Mouse (Mus musculus) forebrain, postnatal 0 days (tissue): ENCODE data around the gene Kncn. TPM values are rescaled to one million over a fixed set of nuclear protein-coding genes. Genes with fewer than 3 reads are reported as not detected.

Experiments
- ATAC-seq: fragments of 200-750 bp; cut with Nextera tagmentation; 2 replicates; pipeline ENCODE4 v1.8.0; 2017; ENCODE audit warnings: mild to moderate bottlenecking, moderate library complexity
- DNase-seq: peaks from one replicate; pipeline ENCODE4 v3.0.0-alpha.2; 2015
- H3K27ac ChIP-seq: fragments of 300-500 bp; sonication (generic); 2 replicates; pipeline ENCODE4 v1.5.1; 2014; ENCODE audit warnings: low read depth, mild to moderate bottlenecking, antibody characterized with exemption, low read length, moderate library complexity, mixed read lengths
- H3K27me3 ChIP-seq: fragments of 300-500 bp; sonication (generic); 2 replicates; pipeline ENCODE4 v1.6.1; 2014; ENCODE audit warnings: mild to moderate bottlenecking, low read length, mixed read lengths; ENCODE audit not compliant: insufficient read depth
- H3K36me3 ChIP-seq: fragments of 300-500 bp; sonication (generic); 2 replicates; pipeline ENCODE4 v1.6.1; 2014; ENCODE audit warnings: mild to moderate bottlenecking, moderate library complexity; ENCODE audit not compliant: insufficient read depth
- H3K4me1 ChIP-seq: fragments of 300-500 bp; sonication (generic); 2 replicates; pipeline ENCODE4 v1.6.1; 2014; ENCODE audit warnings: antibody characterized with exemption; ENCODE audit not compliant: insufficient read depth
- H3K4me2 ChIP-seq: fragments of 300-500 bp; sonication (generic); 2 replicates; pipeline ENCODE4 v1.6.1; 2014; ENCODE audit warnings: low read depth, mild to moderate bottlenecking, moderate library complexity
- H3K4me3 ChIP-seq: fragments of 300-500 bp; sonication (generic); 2 replicates; pipeline ENCODE4 v1.5.1; 2014; ENCODE audit warnings: low read depth, low read length, mixed read lengths
- H3K9ac ChIP-seq: fragments of 300-500 bp; sonication (generic); 2 replicates; pipeline ENCODE4 v1.6.1; 2014; ENCODE audit warnings: mild to moderate bottlenecking
- H3K9me3 ChIP-seq: fragments of 300-500 bp; sonication (generic); 2 replicates; pipeline ENCODE4 v1.6.1; 2016; ENCODE audit warnings: low read length
- CTCF ChIP-seq: sonication (generic); IDR thresholded peaks from 2 replicates; pipeline ENCODE4 v1.5.1; 2016; ENCODE audit warnings: antibody characterized with exemption, control low read depth, low read depth
- WGBS: fragments of 180-500 bp; shearing (Covaris S2); extraction: QIAGEN DNeasy Blood & Tissue Kit; methylation state at CpG from one replicate; pipeline ENCODE4 v1.1.7; 2014; 5-methylcytosine and 5-hydroxymethylcytosine counted together
- polyA plus RNA-seq: library from polyadenylated mRNA; unstranded; fragments of >200 nt; fragmentation: Nextera tagmentation; extraction: Ambion mirVana; gene quantifications from 2 replicates; pipeline ENCODE4 v1.2.1, GENCODE M21; 2015
- total RNA-seq: library from RNA; depleted of rRNA; stranded (reverse); fragments of >200 nt; gene quantifications from 2 replicates; pipeline ENCODE4 v1.2.3, GENCODE M21; 2014

The Kncn gene
- total and polyA plus RNA-seq, 2 experiments from 2014 or later: 0.38 to 0.44 TPM

DNA sequence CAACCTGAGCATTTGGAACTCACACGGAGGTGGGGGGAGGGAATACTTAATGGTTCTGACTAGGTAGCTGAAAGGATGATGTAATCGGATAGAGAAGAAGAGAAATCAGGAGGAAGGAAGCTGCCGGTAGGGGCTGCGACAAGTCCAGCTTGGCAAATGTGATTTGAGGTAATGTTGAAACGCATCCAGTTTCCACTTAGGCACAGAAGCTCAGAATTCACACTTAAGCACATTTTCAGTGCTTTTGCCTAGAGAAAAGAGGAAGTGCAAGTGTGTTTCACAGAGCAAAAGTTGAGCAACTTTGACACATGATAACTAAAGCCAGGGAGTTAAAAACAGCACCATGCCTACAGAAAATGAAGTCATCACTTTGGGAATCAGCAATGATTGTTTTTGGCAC lies 36.8 kb upstream of the Kncn start:
- Histone ChIP-seq H3K27ac (no peak overlapping the region), H3K9me3 (no peaks in the 10 kb centered on the region), H3K27me3 (no peaks in the 10 kb centered on the region), H3K36me3 (peaks cover 10% of the 10 kb centered on the region; the same call in 1 of the 2 replicates), H3K9ac (no peak overlapping the region), H3K4me3 (no peak overlapping the region), H3K4me2 (no peak overlapping the region), H3K4me1 (no peaks in the 10 kb centered on the region)
- ATAC-seq (peak; percentile 62), DNase-seq (peak; percentile 45)
- TF ChIP-seq CTCF: peak; percentile 34
- WGBS: 32% methylated on average over 5 of the region's 5 CpGs

DNA sequence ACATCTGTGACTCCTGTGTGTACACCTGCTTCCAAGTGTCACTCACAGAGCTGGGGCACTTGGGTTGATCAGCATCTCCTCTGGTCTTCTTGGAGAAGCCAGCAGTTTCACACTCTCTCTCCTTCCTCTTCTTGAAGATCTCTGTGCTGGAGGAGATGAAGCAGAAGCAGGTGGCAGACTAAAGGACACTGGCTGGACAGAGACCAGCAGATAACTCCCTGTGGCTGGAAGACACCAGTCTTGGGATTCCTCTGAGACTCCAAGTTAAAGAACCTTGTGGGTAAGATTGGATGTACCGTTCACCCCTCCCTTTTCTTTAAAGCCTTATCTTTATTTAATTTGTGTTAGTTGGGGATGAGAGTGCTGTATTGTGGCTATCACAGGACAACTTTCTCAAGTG lies 36.1 kb upstream of the Kncn start:
- no peak for ATAC-seq
- no peak for DNase-seq
- no peak for TF ChIP-seq CTCF
- 96% methylated on average over 1 of the region's 1 CpGs for WGBS
- no peak overlapping the region for H3K4me2 ChIP-seq
- H3K4me3 ChIP-seq: no peak overlapping the region
- H3K9ac ChIP-seq: no peak overlapping the region
- peaks cover 10% of the 10 kb centered on the region; the same call in 1 of the 2 replicates for H3K36me3 ChIP-seq
- no peak overlapping the region for H3K27ac ChIP-seq
- no peaks in the 10 kb centered on the region for H3K27me3 ChIP-seq
- H3K9me3 ChIP-seq: no peaks in the 10 kb centered on the region
- H3K4me1 ChIP-seq: no peaks in the 10 kb centered on the region

DNA sequence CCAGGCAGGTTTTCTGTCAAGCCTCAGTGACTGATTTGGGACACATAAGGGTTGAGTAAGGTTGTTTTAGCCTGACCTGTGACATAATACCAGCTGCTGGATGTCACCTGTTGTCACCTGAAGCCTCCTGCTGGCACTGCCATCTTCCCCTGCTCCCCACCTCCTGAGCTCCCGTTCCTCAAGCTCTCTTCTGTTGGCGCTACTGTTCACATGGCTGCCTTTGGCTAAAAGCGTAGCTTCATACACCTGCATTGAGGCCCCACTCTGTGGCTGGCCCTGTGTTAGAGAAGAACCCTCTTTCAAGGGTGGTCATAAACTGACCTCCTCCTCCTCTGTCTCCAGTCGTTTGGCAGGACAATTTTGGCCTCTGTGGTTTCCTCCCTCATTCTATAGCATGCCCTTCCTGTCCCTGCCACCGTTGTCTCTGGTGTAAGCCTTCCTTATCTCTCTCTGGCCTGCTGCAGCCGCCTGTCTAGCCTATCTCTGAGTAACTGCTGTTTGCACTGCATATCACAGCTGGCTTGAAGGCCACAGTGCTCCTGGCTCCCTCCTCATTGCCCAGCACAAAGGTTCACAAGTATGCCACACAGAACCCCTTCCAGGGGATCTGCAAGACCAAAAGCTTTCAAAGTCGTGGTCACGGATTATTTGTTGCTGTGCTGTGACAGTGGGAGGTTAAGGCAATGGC lies 35.1 kb upstream of the Kncn start:
- Histone ChIP-seq H3K4me3 (no peak overlapping the region), H3K9me3 (no peaks in the 10 kb centered on the region), H3K9ac (no peak overlapping the region), H3K36me3 (peaks cover 10% of the 10 kb centered on the region; the same call in 1 of the 2 replicates), H3K4me1 (no peaks in the 10 kb centered on the region), H3K27ac (no peak overlapping the region), H3K4me2 (no peak overlapping the region), H3K27me3 (no peaks in the 10 kb centered on the region)
- ATAC-seq (no peak), DNase-seq (no peak)
- WGBS: 75% methylated on average over 8 of the region's 8 CpGs
- no peak for TF ChIP-seq CTCF

DNA sequence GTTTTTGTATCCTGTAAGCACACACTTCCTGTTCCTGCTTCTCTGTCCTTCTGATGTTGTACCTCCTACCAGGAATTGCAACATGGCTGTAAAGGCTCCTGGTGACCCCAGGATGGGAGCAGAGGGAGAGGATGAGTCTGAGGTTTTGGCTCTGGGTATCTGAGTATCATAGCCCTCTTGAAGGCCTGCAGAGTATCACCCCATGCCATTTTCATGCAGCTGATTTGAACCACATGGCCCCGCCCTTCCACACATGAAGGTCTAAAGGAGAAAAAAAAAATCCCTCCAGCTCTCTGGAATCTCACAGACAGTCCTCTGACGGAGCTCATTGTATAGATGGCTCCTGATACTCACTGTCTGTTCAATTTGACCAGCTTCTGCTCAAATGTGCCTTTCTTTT lies 34.1 kb upstream of the Kncn start:
- H3K27me3 ChIP-seq: no peaks in the 10 kb centered on the region
- H3K9ac ChIP-seq: no peak overlapping the region
- no peak overlapping the region for H3K27ac ChIP-seq
- peaks cover 10% of the 10 kb centered on the region; the same call in 1 of the 2 replicates for H3K36me3 ChIP-seq
- ATAC-seq (no peak), DNase-seq (no peak)
- TF ChIP-seq CTCF: no peak
- no peak overlapping the region for H3K4me2 ChIP-seq
- no peaks in the 10 kb centered on the region for H3K9me3 ChIP-seq
- H3K4me1 ChIP-seq: no peaks in the 10 kb centered on the region
- no peak overlapping the region for H3K4me3 ChIP-seq
- 89% methylated on average over 2 of the region's 2 CpGs for WGBS

DNA sequence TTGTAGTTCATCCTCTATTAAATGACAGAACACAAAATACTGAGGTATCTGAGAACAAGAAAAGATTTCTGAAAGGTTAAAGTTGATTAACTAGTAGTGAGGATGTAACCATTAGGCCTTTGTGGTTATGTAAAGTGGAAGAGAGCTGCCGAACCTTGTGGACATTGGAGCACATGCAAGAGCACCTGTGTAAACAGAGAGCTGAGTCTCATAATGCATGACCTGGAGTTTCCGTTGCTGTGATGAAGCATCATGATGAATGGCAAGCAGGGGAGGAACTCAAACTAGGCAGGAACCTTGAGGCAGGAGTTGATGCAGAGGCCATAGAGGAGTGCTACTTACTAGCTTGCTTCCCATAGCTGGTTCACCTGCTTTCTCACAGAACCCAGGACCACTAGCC lies 33.6 kb upstream of the Kncn start:
- peaks cover 10% of the 10 kb centered on the region; the same call in 1 of the 2 replicates for H3K36me3 ChIP-seq
- WGBS: 64% methylated on average over 2 of the region's 2 CpGs
- no peak overlapping the region for H3K4me3 ChIP-seq
- no peak for TF ChIP-seq CTCF
- no peaks in the 10 kb centered on the region for H3K9me3 ChIP-seq
- no peak overlapping the region for H3K9ac ChIP-seq
- no peak for ATAC-seq
- no peak overlapping the region for H3K27ac ChIP-seq
- no peak overlapping the region for H3K4me2 ChIP-seq
- no peak for DNase-seq
- no peaks in the 10 kb centered on the region for H3K4me1 ChIP-seq
- no peaks in the 10 kb centered on the region for H3K27me3 ChIP-seq

DNA sequence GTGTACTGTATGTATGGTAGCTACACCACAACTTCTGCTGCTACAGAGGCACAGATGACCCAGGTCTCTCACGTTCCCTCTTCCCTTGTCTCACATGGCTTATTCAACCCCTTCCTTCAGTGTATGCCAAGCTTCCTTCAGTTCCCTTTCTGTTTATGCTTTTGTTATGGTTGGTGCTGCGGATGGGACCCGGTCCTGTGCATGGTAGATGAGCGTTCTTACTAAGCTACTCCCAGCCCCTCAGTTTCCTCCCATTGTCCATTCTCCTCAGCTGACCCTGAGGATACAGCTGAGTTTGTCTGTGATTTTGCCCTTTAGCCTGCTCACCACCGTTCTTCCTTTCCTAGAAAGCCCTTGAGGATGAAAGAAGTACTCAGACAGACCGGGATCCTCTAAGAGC lies 32.6 kb upstream of the Kncn start:
- Histone ChIP-seq H3K36me3 (peaks cover 10% of the 10 kb centered on the region; the same call in 1 of the 2 replicates), H3K4me3 (no peak overlapping the region), H3K9ac (no peak overlapping the region), H3K27ac (no peak overlapping the region), H3K4me2 (no peak overlapping the region), H3K4me1 (no peaks in the 10 kb centered on the region), H3K9me3 (no peaks in the 10 kb centered on the region), H3K27me3 (no peaks in the 10 kb centered on the region)
- TF ChIP-seq CTCF: no peak
- 90% methylated on average over 6 of the region's 6 CpGs for WGBS
- no peak for DNase-seq
- no peak for ATAC-seq

DNA sequence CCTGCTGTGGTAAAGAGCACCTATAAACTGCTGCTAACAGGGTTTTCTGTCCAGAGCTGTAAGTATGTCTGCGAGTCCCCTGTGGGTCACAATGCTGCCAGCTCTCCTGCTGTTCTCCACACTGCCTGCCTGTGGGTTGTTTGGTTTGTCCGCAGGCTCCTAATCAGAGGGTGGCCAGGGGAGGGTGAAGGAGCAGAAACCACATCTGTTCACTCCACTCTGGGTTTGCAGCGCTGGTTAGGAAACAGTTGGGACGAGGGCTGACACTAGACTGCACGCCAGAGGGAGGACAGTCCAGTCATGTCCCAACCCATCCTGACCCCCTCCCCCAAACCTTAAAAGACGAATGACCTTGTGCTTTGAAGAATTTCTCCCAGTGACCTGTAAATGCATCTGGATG lies 29.1 kb upstream of the Kncn start:
- no peaks in the 10 kb centered on the region for H3K9me3 ChIP-seq
- H3K36me3 ChIP-seq: peaks cover 14% of the 10 kb centered on the region
- 64% methylated on average over 6 of the region's 6 CpGs for WGBS
- H3K27me3 ChIP-seq: no peaks in the 10 kb centered on the region
- DNase-seq: no peak
- no peak overlapping the region for H3K27ac ChIP-seq
- H3K4me2 ChIP-seq: no peak overlapping the region
- no peak overlapping the region for H3K4me3 ChIP-seq
- no peak overlapping the region for H3K9ac ChIP-seq
- ATAC-seq: no peak
- TF ChIP-seq CTCF: no peak
- no peaks in the 10 kb centered on the region for H3K4me1 ChIP-seq
